Mouse (Mus musculus): ENCODE results near the gene Cyp2u1.

Gene Cyp2u1

GRCm38 (mm10) chr3:131303320-131303714 is 290 bp upstream of the Cyp2u1 start:
- no peak for DNase-seq

- DNase-seq: peak in 1 of 2 experiments; percentile 37
These were observed 3.1 kb downstream of the Cyp2u1 start for GRCm38 (mm10) chr3:131299908-131300307.

DNA sequence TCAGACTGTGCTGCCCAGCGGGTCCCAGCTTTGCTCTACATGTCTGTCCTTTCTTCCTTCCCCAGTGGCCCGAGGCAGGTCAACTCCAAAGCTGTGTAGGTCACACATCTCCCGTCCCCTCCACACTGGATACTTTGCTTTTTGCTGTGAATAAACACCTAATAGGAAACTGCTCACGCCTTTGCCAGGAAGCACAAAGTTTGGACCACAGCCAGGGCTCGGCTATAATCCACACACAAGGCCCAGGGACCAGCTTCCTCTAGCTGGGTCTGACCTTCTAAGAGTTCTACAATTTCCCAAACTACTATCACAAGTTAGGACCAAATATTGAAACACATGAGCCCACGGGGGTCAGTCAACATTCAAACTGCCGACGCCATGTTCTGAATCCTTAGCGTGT is 3.9 kb downstream of the Cyp2u1 start:
- peak in 1 of 2 experiments; percentile 25 for DNase-seq

GRCm38 (mm10) chr3:131296893-131297292 is 6.1 kb downstream of the Cyp2u1 start:
- DNase-seq: no peak

GRCm38 (mm10) chr3:131295513-131296200 is 7.4 kb downstream of the Cyp2u1 start:
- DNase-seq: no peak

- peak in 1 of 2 experiments; percentile 29 for DNase-seq
These were observed 8.5 kb downstream of the Cyp2u1 start for GRCm38 (mm10) chr3:131294503-131294902.

DNA sequence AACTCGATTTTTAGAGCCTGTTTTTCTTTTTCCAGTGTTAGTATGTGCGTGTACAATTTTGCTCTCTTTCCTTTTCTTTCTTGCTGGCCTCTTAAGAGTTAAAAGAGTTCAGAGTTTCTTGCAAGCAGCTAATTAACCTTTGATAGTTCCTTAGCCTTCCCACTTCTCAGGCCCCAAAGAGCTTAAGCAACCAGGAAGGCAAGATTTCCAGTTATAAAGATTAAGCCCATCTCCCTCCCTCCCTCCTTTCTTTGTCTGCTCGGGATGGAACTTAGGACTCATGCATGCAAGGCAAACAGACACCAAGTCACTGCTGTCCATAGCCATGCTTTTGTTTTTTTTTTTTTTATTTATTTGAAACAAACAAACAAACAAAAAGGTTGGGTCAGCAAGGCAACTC is 10.1 kb downstream of the Cyp2u1 start:
- no peak for DNase-seq

DNA sequence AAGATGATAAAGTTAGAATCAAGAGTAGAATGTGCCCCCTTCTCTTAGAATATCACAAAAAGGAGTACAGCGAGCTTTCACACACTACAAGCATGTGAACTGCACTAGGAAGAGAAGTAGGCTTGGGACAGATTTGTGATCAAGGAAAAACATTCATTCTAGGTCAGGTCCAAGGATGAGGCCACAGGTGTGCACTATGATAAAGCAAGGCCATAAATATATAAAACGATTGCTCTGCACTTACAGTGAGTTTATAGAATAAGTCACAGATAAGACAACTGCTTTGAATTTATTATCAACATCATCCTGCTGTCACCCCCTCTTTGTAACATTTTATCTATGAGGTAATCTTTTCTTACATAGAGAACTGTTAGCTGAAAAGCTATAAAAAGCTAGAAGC is 10.7 kb downstream of the Cyp2u1 start:
- no peak for DNase-seq

DNA sequence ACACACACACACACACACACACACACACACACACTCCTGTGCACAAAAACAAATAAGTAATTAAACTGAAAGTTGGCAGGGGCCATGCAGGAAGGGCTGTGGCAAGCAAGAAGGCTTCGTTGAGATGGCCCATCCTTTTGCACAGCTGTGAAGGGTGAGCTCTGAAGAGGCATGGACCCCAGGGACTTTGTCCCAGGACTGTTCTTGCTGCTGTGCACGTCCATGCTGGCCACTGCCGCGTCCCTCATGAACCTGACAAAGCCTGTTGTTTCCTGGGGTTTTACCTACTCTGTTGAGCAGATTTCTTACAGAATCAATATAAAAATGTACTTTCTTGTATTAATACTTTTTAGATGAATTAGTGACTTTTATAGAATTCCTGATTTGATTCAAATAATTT is 11.1 kb downstream of the Cyp2u1 start:
- no peak for DNase-seq

DNA sequence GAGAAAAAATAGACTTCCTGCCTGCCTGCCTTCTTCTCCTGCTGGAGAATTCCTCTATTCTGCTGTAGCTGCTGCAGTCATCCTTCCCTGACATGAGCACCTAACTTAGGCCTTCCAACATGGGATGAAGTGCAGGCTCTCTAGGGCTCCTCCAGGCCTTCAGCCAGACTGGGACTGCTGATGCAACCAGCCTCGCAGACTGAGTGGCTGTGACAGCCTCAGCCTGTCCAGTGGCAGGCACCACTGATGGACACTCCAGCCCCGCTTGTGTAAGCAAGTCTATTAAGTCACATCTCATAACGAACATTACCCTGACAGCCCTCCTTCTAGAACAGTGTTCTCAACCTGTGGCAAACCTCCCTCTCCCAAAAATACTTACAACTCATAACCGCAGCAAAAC is 28.9 kb downstream of the Cyp2u1 start:
- DNase-seq: no peak

- peak; percentile 45 to 66 for DNase-seq
These were observed 30.5 kb downstream of the Cyp2u1 start for GRCm38 (mm10) chr3:131272374-131273100.

DNA sequence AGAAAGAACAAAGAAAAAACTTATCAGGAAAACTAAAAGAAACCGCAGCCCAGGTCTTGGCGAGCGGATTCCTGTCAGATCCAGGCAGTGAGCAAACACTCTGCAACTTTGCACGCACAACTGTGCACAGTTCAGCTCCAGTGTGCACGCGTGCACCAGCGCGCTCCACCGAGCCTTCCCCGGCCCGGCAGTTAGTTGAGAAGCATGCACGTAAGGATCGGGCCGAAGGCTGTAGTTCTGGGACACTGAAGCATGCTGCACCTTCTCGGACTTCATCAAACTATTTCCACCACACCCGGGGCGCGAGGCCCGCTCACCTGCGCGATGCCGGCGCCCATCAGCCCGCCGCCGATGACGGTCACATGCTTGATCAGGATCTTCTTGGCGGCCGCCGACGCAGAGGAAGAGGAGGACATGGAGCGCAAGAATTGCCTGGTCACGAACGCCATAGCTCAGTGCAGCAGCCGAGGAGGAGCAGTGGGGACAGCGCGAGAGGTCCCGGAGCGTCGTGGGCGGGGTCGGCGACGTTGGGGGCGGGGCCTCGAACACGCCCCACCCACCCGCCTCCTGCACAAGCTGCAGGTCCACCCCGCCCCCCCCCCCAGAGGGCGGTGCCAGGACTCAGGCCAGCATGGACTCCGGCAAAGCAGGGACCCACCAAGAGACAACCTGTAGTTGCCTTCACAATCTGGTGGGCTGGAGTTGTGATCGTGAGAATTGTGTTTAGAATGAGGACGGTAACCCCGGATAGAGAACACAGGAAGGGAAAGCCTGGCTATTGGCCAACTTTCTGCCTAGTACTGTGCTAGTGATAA is 31.3 kb downstream of the Cyp2u1 start, which contains the start of gene Hadh:
Gene Hadh, minus strand, starts transcription at position 543 of the 815 bp plus-strand sequence.
- peak; percentile 89 to 93 for DNase-seq

DNA sequence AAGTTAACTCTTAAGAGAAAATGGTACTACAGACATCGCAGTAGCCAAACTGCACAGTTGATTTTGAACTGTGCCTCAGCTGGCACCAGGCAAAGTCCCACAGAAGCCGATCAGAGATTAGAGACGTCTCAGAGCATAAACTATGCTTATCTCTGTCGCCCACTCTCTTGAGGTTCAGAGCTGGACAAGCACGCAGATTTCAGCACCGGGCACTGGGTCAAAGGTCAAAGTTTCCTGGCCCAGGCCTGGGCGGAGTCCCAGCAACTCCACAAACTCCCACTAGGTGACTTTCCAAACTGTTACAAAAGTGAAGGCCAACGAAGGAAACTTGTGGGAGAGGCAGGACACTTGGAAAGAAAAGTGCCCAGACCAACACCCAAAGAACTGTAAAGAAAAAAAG is 31.9 kb downstream of the Cyp2u1 start:
- peak; percentile 88 to 90 for DNase-seq

- DNase-seq: no peak
These were observed 32.6 kb downstream of the Cyp2u1 start for GRCm38 (mm10) chr3:131270381-131270780.

GRCm38 (mm10) chr3:131266366-131267050 is 36.5 kb downstream of the Cyp2u1 start:
- peak; percentile 48 to 49 for DNase-seq

DNA sequence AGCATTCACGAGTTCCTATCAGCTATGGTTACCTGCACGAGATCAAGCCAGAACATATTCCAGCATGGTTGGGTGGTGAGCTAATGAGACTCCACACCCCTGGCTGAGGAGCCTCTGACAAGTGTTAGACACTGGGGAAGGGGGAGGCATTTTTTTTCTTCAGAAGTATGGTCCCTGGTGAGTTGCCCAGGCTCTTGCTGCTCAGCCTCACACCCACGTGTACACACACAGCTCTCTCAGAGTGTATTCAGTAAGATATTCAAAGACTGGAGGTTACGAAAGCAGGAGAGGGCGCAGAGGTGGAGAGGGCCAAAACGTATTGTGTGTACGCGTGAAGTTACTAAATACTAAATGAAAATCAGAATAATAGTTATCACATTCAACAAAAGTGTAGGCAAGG is 37.5 kb downstream of the Cyp2u1 start:
- DNase-seq: no peak

DNA sequence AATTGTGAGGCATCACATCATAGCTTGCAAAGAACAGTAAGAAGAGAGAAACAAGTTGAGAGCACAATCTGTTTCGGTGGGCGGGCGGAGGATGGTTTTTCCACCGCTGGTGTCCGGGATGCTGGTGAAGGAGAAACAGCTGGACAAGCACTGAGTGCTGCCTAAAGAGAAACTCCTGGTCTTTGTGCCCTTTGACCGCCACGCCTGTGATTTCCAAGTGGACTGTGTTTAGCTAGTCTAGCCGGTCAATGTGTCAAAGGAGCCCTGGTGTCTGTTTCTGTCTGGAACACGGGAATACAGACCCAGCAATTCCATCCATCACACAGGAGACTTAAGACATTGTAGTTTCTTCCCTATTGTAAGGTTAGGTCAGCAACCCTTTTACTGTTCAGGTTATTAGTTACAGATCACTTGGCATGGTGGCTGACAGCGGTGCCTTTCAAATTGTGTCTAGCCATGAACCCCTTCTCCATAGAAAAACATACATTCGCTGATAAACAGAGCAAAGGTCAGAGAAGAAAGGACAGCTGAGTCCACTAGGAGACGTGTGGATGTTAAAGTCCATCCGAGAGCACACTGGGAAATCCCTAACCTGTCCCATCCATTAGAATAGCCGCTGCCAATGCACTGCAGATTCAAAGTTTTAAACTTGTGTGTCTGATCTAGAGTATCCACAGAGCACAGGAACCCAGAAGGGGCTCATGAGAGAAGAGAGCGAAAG is 39.1 kb downstream of the Cyp2u1 start:
- peak; percentile 84 to 89 for DNase-seq

GRCm38 (mm10) chr3:131260418-131260817 is 42.6 kb downstream of the Cyp2u1 start:
- DNase-seq: no peak

DNA sequence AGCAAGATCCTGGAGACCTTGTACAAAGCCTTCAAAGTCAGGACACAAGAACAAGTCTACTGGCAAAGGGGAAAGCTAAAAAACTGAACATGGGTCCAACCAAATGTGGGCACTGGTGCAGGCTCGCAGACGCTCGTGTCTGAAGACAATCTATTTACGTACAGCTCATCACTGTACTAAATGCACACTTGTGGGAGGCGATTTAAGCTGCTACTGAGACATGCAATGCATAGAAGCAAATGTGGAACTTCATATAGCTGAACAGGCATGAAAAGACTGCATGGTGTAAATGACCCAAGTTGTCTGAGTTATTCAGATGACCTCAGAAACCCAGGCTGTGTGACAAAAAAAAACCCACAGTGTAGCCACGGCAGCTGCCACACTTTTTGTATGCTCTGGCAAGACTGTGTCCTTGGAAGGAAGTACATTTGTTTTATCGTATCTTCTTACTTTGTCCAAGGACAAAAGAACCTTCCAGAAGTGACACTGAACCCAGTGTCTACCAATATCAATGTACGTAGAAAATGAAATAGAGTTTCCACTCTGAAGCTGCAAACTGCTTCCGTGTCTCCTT is 43.5 kb downstream of the Cyp2u1 start:
- DNase-seq: no peak

GRCm38 (mm10) chr3:131258921-131259320 is 44.1 kb downstream of the Cyp2u1 start:
- DNase-seq: no peak

DNA sequence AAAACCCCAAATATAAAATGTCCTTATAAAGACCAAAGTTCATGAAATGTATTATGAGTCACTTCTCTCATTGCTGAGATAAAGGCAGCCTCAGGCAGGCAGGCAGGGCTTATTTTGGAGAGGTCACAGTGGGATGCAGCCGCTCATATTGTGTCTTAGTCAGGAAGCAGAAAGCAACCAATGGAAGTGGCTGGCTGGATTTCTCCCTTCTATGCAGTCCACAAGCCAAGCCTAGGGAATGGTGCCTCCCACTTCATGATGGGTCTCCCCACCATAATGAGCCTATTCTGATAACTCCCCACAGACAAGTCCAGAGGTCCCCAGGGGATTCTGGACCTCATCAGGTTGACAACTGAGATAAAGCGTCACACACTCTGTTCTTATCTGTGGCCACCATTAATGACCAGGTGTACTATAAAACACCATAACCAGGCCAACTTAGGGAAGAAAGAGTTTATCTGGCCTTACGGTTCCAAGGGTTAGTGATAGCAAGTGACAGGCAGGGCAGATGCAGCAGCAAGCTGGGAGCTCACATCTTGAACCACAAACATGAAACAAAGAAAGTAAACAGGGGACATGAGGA is 47.5 kb downstream of the Cyp2u1 start:
- no peak for DNase-seq
